Mouse (Mus musculus) right cerebral cortex, postnatal 4 days (tissue): ENCODE measurements around the gene Espl1.

Experiments
- DNase-seq: peaks from one replicate; pipeline ENCODE4 v3.0.0-alpha.2; 2022

The Espl1 gene

GRCm38 (mm10) chr15:102295633-102296367, at the start of gene Espl1:
TSS of gene Espl1 (plus strand) at chr15:102296266.
- peak; percentile 92 for DNase-seq

GRCm38 (mm10) chr15:102246866-102247251, 49.2 kb upstream of the Espl1 start:
- peak; percentile 92 for DNase-seq

- peak; percentile 52 for DNase-seq
Observed at GRCm38 (mm10) chr15:102247252-102248130, 48.6 kb upstream of the Espl1 start.

GRCm38 (mm10) chr15:102248131-102248811, 47.8 kb upstream of the Espl1 start:
- no peak for DNase-seq

GRCm38 (mm10) chr15:102248812-102249191, 47.3 kb upstream of the Espl1 start:
- no peak for DNase-seq

DNA sequence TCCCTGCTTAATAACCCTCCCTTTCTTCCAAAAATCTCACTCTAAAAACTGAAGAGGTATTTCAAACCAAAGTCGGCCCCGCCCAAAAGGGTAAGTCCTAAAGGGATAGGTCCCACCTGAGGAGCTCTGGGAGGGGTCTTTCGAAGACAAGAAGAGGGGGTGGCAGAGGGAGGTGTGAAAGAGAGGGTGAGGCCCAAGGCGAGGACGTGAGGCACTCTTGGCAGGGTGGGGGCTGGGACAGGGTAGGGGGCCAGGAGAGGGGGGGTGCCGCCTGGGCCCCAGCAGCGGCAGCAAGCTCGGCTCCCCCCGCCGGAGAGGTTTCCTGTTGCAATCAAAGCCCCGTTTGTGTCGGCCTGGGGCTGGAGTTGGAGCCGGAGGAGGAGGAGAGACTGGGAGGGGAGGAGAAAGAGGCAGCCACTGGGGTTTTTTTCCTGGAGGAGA, 46.8 kb upstream of the Espl1 start:
- peak; percentile 25 for DNase-seq

GRCm38 (mm10) chr15:102249967-102250366, 46.1 kb upstream of the Espl1 start:
- no peak for DNase-seq

DNA sequence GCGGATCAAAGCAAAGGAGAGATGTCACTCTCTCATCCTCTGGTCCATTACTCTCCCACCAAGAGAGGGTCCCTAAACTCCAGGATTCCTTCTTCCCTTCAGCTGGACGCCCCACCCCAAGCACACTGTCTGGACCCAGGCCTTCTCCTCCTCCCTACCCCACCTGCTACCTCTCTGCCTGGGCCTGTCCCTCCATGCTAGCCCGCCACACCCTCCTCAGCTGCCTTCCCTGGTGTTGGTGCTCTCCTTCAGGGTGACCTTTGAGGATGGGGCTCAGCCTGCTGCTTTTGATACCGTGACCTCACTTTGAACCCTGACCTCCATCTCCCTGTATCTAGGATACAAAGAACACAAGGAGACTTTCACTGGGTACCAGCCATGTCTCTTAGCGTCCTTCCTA, 45.5 kb upstream of the Espl1 start:
- no peak for DNase-seq

- DNase-seq: no peak
Observed at GRCm38 (mm10) chr15:102255547-102256255, 40.4 kb upstream of the Espl1 start.

- DNase-seq: peak; percentile 32
Observed at GRCm38 (mm10) chr15:102256431-102257201, 39.5 kb upstream of the Espl1 start.

GRCm38 (mm10) chr15:102257202-102258075, 38.6 kb upstream of the Espl1 start, which contains the start of gene Rarg:
TSS of gene Rarg (minus strand) at chr15:102257517.
- peak; percentile 34 for DNase-seq

- DNase-seq: no peak
Observed at GRCm38 (mm10) chr15:102258076-102258470, 38.0 kb upstream of the Espl1 start.

DNA sequence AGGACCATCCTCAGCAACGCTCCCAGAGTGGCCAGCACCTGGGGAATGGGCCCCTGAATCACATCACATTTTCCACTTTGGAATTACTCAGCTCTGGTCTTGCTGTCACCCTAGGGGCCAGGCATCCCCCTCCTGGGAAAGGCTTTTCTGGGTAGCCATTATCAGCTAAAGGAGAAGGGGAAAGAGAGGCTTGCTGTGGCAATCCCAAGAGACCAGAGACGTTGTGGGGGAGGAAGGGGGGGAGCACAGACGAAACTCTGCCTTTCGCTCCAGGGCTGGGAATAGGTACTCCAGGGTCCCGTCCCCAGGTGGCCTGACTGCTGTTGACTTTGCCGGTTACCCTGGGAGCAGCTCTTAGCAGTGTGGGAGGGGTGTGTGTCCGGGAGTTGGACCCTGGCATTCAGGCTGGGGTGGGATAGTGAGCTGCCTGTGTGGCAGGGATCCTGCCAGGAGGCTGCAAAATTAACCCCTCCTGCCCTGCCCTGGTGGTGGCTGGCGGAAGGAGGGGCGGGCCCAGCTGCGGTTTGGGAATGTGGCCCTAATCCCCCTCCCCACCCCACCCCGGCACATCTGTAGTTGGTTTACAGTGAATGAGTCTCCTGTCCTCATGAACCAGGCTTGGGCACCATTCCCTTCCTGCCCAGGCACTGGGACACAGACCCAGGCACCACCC, 37.3 kb upstream of the Espl1 start:
- DNase-seq: no peak

GRCm38 (mm10) chr15:102262582-102262981, 33.5 kb upstream of the Espl1 start:
- DNase-seq: no peak

GRCm38 (mm10) chr15:102263037-102263436, 33.0 kb upstream of the Espl1 start:
- no peak for DNase-seq

DNA sequence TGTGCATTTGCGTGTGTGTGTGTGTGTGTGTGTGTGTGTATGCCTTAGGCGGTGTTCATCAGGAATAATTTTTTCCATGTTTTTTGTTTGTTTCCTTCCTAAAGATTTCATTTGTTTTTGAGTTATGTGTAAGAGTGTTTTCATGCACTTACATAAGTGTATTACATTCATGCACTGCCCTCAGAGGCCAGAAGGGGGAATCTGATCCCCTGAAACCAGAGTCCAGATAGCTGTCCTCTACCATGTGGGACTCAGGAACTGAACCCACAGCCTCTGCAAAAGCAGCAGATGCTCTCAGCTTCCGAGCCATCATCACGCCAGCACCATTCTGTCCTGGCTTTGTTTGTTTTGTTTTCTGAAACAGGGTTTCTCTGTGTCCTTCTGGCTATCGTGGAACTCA, 30.5 kb upstream of the Espl1 start:
- no peak for DNase-seq

DNA sequence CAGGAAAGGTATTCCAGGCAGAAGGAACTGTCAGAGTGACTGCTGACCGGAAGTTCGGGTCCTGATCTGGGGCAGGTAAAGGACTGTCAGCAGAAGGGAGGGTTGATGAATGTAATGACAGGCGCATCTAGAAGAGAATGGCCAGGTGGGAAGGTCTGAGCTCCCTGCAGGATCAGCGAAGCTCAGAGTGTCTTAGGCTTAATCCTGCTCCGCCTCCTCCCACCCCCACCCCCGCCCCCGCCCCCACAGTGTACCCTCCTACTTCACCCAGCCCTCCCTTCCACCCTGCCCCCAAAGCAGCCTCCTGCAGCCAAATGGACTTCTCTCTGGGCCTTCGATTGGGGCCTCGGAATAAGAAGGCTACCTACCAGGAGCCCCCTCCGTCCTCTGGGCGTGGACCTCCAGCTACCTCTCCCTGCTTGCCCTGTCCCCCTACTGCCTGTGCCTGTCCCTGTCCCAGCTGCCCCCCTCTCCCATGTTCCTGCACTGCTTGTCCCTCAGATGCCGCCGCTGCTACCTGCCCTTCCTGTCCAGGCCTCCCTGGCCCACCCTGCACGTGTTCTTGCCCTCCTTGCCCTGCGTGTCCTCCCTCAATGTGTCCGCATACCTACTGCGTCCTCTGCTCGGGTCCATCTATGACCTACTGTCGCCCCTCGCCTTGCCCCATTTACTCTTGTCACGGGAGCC, 25.6 kb upstream of the Espl1 start, which contains the start of gene Gm9918:
Gene Gm9918 (plus strand): TSS at position 290 of the 687 bp plus-strand sequence.
- no peak for DNase-seq

GRCm38 (mm10) chr15:102271441-102271840, 24.6 kb upstream of the Espl1 start:
- no peak for DNase-seq

DNA sequence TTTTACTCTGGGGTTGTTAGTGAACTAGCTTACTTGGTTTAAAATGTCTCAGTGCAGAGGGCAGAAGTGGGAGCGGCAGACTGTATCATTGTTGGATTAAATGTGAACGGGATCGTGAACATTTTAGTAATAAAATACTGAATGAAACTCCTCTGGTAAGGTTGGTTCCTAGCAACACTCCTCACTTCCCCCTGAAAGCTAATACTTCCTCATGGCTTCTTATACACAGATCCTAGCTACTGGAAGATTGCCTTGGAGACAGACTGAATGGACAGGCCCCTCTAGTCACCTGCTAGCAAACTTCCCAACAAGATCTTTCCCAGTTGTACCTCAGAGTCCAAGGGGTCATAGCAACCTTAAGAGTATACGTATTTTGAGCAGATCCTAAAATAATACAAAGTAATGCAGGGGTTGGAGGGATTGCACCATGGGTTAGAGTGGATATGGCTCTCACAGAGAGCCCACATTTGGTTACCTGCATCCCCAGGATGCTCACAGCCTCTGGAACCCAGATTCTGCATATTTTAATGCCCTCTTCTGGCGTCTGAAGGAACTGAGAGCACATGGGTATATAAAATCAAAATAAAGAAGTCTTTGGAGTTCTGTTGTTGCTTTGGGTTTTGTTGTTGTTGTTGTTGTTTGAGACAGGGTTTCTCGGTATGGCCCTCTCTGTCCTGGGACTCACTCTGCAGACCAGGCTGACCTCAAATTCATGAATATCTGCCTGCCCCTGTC, 21.9 kb upstream of the Espl1 start:
- DNase-seq: no peak
